Comparison of ENCODE assay signal across 8 mouse cellular contexts in genomic region chr3:61001852-61002586, GRCm38 (mm10). TPM values are rescaled to one million over a fixed set of nuclear protein-coding genes. Genes with fewer than 3 reads are reported as not detected.
DNase-seq lines count a peak whose midpoint lies in the region; ATAC-seq and TF ChIP-seq lines count a peak whose summit lies in the region.

No protein-coding gene starts in this region.

- peak overlapping the region; percentile 29 for H3K4me3 ChIP-seq in cerebellum, adult 2 months (replicated peaks; ENCODE audit: insufficient read depth, low read depth, low read length)
- peak overlapping the region; percentile 76 for H3K4me3 ChIP-seq in testis, adult 2 months (ENCODE audit: control insufficient read depth, low read depth, low read length)
- H3K4me3 ChIP-seq in hindbrain, postnatal 0 days (ENCODE audit: low read length) = peak overlapping the region; percentile 86
- H3K4me3 ChIP-seq in midbrain, embryonic 12.5 days = peak overlapping the region; percentile 56

- TF ChIP-seq POLR2A in cerebellum, adult 2 months (IDR thresholded peaks at IDR 0.05; ENCODE audit: borderline replicate concordance, insufficient read depth, low read length) = no peak
- no peak for TF ChIP-seq POLR2A in testis, adult 2 months (IDR thresholded peaks at IDR 0.05; ENCODE audit: control insufficient read depth, low read depth, low read length)

- 6% methylated on average over 20 of the region's 20 CpGs for WGBS in cerebellum, adult 2 months
- 2% methylated on average over 20 of the region's 20 CpGs for WGBS in hindbrain, postnatal 0 days
- WGBS in midbrain, embryonic 12.5 days = 5% methylated on average over 20 of the region's 20 CpGs

- DNase-seq in cerebellum, adult 2 months = no peak
- no peak for DNase-seq in cerebellum, postnatal 14 days
- DNase-seq in testis, postnatal 14 days (ENCODE audit: low spot score) = no peak
- DNase-seq in hindbrain, postnatal 0 days (ENCODE audit: low spot score) = no peak
- DNase-seq in layer of hippocampus, adult 9-11 months = no peak
- DNase-seq in Muller cell, postnatal 12 days (ENCODE audit: inconsistent ontology term) = no peak

- no peak overlapping the region for H3K27ac ChIP-seq in cerebellum, adult 2 months (ENCODE audit: insufficient read depth, low read length)
- H3K27ac ChIP-seq in testis, adult 2 months (ENCODE audit: control insufficient read depth, insufficient read depth, low read depth, low read length) = no peak overlapping the region
- no peak overlapping the region for H3K27ac ChIP-seq in hindbrain, postnatal 0 days
- no peak overlapping the region for H3K27ac ChIP-seq in midbrain, embryonic 12.5 days (replicated peaks)

- no peaks in the 10 kb centered on the region for H3K9me3 ChIP-seq in hindbrain, postnatal 0 days (ENCODE audit: low read length)
- H3K9me3 ChIP-seq in midbrain, embryonic 12.5 days = no peaks in the 10 kb centered on the region

- peak overlapping the region; percentile 97 for H3K4me2 ChIP-seq in hindbrain, postnatal 0 days (ENCODE audit: low read depth, low read length)
- H3K4me2 ChIP-seq in midbrain, embryonic 12.5 days (replicated peaks) = peak overlapping the region; percentile 82

- H3K4me1 ChIP-seq in cerebellum, adult 2 months (ENCODE audit: control insufficient read depth, insufficient read depth, low read length) = no peaks in the 10 kb centered on the region; the same call in 1 of the 2 replicates
- H3K4me1 ChIP-seq in testis, adult 2 months (ENCODE audit: control insufficient read depth, insufficient read depth, low read length) = peaks cover 12% of the 10 kb centered on the region
- H3K4me1 ChIP-seq in hindbrain, postnatal 0 days (ENCODE audit: insufficient read depth, low read length) = no peaks in the 10 kb centered on the region
- H3K4me1 ChIP-seq in midbrain, embryonic 12.5 days = peaks cover 9% of the 10 kb centered on the region; the same call in 1 of the 2 replicates

- no peaks in the 10 kb centered on the region for H3K36me3 ChIP-seq in testis, adult 2 months (ENCODE audit: control insufficient read depth, insufficient read depth, low read length)
- H3K36me3 ChIP-seq in hindbrain, postnatal 0 days (ENCODE audit: insufficient read depth, low read length) = no peaks in the 10 kb centered on the region
- no peaks in the 10 kb centered on the region for H3K36me3 ChIP-seq in midbrain, embryonic 12.5 days

- TF ChIP-seq CTCF in cerebellum, adult 2 months (IDR thresholded peaks at IDR 0.05; ENCODE audit: borderline replicate concordance, insufficient read depth, low read depth, low read length) = no peak
- no peak for TF ChIP-seq CTCF in testis, adult 2 months (IDR thresholded peaks at IDR 0.05; ENCODE audit: control insufficient read depth, insufficient read depth, insufficient replicate concordance, low read depth, low read length)
- TF ChIP-seq CTCF in hindbrain, postnatal 0 days (IDR thresholded peaks at IDR 0.05; ENCODE audit: low read depth) = no peak

- no peaks in the 10 kb centered on the region; the same call in 1 of the 2 replicates for H3K27me3 ChIP-seq in cerebellum, adult 2 months (ENCODE audit: control insufficient read depth, insufficient read depth, low read length)
- no peaks in the 10 kb centered on the region for H3K27me3 ChIP-seq in testis, adult 2 months (ENCODE audit: control insufficient read depth, insufficient read depth, low read length)
- H3K27me3 ChIP-seq in hindbrain, postnatal 0 days (ENCODE audit: insufficient read depth, low read length) = no peaks in the 10 kb centered on the region
- peaks cover 26% of the 10 kb centered on the region for H3K27me3 ChIP-seq in midbrain, embryonic 12.5 days

- H3K9ac ChIP-seq in hindbrain, postnatal 0 days (replicated peaks; ENCODE audit: low read length) = peak overlapping the region; percentile 67
- H3K9ac ChIP-seq in midbrain, embryonic 12.5 days (replicated peaks) = peak overlapping the region; percentile 47

- peak; percentile 72; the same call in 1 of the 2 replicates for ATAC-seq in hindbrain, postnatal 0 days
- ATAC-seq in midbrain, embryonic 12.5 days (ENCODE audit: low FRiP score, low read depth) = peak; percentile 56; the same call in 1 of the 2 replicates

RNA-seq across cellular contexts. Expression of gene P2ry1, which starts 0.6 kb away (rescaled TPM):
- polyA plus RNA-seq in cerebellum, adult 2 months (2012; rRNA removed) = 7.0 and 8.7 TPM in 2 replicates
- polyA plus RNA-seq in testis, adult 2 months (2012; rRNA removed) = 0.25 and 0.51 TPM in 2 replicates
- 9.6 and 13.4 TPM in 2 replicates for total RNA-seq in hindbrain, postnatal 0 days (2014; rRNA removed)
- 3.9 and 5.6 TPM in 2 replicates for polyA plus RNA-seq in hindbrain, postnatal 0 days (2015; fragmentation: Nextera tagmentation; extraction: Ambion mirVana)
- polyA plus RNA-seq in midbrain, embryonic 12.5 days (2016; fragmentation: Nextera tagmentation; extraction: Ambion mirVana) = 5.3 and 6.7 TPM in 2 replicates

Comparison
In these comparisons a context has a peak if more than half of its experiments do, and no peak if none do; other contexts are left out.
1. H3K4me3 ChIP-seq: peak in every context shown above with its lines; median percentile 86 in hindbrain, postnatal 0 days; 76 in testis, adult 2 months; 56 in midbrain, embryonic 12.5 days; 29 in cerebellum, adult 2 months.